Mouse (Mus musculus): ENCODE measurements at regions not wholly inside any gene's neighbourhood (a gene's known extent, or its start where the extent isn't known, plus 50 kb on each side); places are given as distances from the start of the nearest gene placed in this dataset.

DNA sequence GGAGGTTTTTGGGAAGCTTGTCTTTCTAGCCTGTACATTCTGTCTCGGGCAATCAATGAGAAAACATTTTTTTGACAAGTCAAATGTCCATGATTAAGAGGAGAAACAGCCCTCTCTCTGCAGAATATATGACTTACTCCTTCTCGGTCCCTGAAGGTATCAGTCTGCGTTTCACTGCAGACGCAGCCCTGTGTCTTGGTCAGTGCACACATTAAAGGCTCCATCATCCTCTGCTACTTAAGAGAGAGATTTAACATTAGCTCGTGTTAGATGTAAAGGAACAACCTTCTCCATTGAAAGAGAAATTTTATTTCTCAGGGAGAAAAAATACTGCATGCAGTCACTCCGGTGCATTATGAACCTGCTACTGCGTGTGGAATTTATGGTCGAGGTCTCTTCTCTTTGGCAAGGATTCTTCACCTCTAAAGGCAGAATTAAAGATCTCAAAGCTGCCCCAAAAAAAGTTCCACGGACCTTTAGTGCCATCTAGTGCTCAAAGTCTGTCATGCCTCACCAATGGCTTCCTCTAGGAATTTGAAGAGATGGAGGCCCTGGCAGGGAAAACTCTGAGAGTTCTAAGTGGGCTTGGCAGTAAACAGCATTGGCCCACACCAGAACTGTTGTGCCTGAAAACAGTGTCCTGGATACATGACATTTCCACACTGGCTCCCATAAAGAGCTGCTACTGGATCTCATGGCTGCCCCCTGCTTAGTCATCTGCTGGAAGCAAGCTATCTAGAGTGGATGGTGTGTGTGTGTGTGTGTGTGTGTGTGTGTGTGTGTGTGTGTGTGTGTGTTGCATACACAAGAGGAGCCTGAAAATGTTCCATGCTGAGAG is 102.3 kb upstream of the Noct start:
- intact Hi-C loops (cut with DNase I), result loop anchor here (5.0 kb wide), 2 partner anchors 215 to 820 kb away; no protein-coding TSS in a partner anchor
- DNase-seq, result peak; percentile 58 to 69

DNA sequence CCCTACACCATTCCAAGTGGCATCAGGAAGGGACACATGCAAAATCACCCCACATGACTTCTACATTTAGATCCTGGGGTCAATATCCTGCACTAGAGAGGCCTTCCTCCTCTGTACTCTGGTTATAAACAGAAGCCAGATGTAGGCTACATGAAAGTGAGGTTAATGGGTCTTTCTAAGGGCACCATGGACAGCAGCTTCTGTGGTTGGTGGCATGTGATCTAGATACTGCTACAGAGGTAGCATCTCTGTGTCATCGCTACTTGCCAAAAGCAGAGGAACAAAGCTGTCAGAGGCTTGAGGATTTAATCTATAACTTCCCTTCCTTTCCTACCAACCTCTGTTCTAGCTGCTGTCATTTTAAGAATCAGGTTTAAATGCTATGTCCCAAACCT is 101.7 kb upstream of the Noct start:
- intact Hi-C loops (cut with DNase I), result loop anchor here (5.0 kb wide), 2 partner anchors 215 to 820 kb away; no protein-coding TSS in a partner anchor
- DNase-seq, result no peak

DNA sequence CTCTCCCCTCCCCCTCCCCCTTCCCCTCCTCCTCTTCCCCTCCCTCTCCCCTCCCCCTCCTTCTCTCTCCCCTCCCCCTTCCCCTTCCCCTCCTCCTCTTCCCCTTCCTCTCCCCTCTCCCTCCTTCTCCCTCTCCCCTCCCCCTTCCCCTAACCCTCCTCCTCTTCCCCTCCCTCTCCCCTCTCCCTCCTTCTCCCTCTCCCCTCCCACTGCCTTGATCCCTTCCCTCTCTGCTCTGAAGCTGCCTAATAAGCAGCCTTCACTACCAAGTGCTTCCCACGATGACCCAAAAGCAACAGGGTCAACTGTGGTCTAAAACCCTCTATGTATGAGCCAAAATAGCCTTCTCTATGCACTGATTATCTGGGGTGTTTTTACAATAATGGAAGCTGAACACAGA is 96.4 kb upstream of the Noct start:
- intact Hi-C loops (cut with DNase I), result no loop called here
- DNase-seq, result no peak

DNA sequence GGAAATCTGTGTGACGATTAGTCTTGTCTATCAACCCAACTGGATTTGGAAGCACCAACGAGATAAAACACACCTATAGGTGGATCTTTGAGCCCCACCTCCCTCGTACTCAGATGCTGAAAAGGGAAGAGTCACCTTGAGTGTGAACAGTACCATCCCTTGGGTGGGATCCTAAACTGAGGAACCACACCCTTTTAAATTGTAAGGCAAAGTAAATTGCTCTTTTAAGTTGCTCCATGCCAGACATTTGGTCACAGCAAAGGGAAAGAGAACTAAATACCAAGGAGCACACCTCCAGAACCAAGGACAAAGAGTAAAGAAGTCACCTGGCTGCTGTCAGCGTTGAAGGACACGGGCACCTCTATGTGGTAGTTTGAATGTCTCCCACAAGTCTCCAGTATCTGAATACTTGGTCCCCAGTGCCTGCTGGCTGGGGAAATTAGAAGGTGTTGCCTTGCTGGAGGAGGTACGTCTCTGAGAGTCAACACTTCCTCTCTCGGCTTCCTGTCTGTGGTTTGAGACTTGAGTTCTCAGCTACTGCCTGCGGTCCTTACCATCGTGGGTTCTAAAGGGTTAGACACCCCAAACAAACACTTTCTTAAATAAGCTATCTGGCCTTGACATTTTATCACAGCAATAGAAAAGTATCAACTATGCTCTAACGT is 95.6 kb upstream of the Noct start:
- intact Hi-C loops (cut with DNase I), result no loop called here
- DNase-seq, result no peak

DNA sequence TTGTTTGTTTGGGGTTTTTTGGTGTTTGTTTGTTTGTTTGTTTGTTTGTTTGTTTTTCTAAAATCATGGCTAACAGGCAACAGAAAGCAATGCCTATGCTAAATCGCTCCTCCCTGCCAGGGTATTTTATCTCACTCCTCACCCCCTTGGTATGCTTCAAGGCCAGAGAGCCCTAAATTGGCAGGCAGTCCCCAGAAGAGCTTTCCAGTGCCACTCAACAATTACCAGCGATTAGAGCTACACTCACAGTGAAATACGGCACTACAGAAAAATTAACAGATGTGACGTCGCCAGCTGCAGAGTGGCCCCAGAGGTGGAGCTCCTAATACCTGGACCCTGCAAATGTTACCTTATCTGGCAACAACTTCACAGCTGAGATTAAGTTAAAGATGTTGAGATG is 93.5 kb upstream of the Noct start:
- intact Hi-C loops (cut with DNase I), result no loop called here
- DNase-seq, result no peak

DNA sequence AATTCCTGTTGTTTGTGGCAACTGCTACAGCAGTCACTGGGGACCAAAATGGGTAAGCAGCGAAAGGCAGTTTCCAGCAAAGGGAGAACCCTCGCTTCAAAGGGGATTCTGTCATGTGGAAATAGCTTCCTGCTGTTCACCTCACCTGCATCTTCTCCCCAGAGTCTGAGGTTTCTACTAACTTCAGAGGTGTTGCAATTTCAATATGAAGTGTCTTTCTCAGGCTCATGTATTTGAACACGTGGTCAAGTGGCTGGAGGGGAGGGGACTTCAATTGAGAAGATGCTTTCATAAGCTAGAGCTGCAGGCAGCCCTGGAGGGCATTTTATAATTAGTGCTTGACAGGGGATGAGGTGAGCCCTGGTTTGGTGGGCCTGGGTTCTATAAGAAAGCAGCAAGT is 92.9 kb upstream of the Noct start:
- DNase-seq, result no peak
- intact Hi-C loops (cut with DNase I), result no loop called here

DNA sequence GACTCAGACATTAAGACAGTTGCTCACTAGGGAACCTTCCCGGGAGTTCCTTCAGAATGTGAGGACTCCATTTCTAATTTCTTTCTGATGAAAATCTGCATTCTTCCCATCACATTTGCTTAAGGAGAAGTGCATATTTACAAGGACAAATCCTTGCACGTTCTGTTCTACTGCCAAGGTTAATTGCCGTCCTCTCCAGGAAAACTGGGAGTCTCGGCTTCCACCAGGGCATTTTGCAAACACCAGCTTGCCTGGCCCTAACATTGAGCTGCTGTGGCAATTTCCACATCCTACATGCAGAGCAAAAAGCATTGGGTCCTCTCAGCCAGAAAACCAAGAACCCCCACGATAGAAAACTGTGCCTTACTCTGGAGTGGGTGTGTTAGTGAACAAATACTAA is 91.5 kb upstream of the Noct start:
- intact Hi-C loops (cut with DNase I), result no loop called here

DNA sequence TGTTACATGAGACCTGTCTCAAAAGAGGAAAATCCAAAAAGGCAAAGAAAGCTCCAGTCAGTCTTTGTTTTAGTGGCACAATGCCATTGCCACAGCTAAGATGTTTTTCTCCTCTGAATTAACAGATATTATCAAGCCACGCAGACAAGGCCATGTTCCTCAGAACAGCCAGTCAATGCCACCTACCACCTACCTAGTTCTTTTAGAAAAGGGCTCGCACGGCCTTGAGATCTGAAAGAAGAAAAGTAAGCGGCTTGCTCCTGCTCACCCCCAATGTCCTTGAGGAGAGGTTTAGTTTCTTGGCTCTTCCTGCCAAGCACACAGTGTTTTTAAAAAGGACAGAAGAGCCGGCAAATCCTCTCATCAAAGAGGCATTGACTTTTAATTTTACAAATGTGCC is 88.7 kb upstream of the Noct start:
- no peak for DNase-seq
- intact Hi-C loops (cut with DNase I), result no loop called here

More for the DNA sequence above, 91.5 kb upstream of the Noct start:
- DNase-seq, result no peak

DNA sequence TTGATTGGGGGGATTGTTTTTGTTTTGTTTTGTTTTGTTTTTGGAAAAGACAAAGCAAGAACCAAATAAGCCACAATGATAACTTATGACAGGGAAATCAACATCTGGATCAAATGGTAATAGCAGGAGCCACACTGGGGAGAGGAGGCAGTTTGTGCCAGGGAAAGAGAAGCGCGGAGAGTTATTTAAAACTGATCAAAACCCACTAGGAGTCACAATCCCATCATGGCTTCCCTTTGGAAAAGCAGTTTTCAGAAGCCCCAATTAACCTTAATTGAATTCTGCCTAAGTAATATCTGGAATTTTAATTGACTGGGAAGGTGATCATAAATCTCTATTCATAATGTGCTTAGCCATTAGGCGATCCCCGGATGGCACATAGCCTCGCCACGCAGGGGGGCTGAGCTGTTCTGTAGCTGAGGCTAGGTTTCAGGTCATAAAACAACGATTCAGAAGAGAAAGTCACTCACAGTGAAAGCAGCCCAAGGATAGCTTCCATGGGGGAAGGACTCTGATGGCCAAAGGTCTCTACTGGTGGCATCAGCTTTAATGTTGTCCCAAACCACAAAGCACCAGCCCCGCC is 86.4 kb upstream of the Noct start:
- DNase-seq, result no peak
- intact Hi-C loops (cut with DNase I), result no loop called here

DNA sequence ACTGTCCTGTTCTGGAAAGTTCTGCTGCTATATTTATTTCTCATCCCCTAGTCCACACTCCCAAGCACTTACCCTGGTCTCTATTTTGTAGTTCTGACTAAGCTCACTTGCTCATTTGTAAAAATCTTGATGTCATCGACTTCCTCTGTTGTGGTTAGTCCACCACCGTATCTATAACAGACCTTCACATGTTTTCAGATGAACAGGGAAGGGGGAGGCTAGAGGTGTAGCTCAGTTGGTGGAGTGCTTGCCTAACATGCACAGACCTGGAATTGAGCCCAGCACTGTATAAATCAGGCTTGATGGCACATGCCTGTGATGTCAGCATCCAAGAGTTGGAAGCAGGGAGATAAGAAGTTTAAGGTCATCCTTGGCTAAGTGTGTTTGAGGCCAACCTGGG is 78.3 kb upstream of the Noct start:
- DNase-seq, result no peak
- intact Hi-C loops (cut with DNase I), result no loop called here

DNA sequence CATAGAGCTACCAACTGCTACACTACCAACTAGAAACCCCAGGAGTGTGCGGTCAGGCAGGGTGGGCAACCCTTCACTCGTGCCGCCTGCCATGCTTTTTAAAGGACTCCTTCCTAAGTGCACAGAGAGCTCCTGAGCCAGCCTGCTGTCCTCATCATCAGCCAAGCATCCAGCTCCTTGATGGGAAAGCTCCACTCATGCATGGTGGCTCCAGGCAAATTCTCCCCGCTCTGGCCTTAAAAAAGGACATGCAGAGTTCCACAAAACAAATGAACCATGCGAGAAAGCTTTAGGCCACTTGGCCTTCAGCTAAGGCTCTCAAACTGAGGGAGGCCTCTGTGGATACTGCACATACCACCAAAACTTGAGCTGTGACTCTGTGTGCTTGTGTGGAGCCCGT is 74.2 kb upstream of the Noct start:
- no peak for DNase-seq
- intact Hi-C loops (cut with DNase I), result no loop called here

DNA sequence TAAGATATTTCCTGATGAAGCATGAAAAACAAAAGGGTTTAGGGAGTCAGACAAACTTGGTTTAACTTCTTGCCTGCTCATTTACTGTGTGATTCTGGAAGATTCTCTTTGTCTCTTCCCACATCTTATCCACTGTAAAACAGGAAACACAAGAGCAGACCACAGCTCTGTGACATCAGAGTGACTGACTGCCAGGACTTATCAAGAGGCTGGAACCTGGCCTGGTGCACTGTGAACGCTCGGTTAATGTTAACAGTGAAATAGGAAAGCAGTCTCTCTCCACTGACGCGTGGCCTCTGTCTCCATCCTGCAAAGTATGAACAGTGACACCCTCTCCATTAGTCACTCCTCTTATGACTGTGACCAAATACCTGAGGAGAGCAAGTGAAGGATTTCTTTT is 73.1 kb upstream of the Noct start:
- DNase-seq, result peak in 1 of 2 experiments; percentile 23
- intact Hi-C loops (cut with DNase I), result no loop called here

DNA sequence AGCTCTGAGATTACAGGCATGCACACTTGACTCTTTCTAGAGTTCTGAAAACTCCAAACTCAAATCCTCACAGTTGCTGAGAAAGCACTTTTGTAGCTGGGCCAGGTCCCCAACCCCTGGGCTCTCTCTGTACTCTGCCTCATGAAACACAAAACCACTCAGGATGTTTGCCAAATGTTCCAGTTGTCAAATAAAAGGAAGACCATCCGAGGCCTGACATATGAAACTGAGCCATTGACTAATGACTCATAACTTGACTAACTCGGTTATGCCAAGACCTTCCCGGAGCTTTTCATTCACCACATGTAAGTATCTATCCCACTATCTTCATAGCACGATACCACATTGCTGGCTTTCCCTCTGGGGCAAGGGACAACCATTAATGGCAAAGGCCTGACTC is 68.6 kb upstream of the Noct start:
- DNase-seq, result no peak
- intact Hi-C loops (cut with DNase I), result loop anchor here (2.0 kb wide), 1 partner anchor 15 kb away; no protein-coding TSS in a partner anchor

DNA sequence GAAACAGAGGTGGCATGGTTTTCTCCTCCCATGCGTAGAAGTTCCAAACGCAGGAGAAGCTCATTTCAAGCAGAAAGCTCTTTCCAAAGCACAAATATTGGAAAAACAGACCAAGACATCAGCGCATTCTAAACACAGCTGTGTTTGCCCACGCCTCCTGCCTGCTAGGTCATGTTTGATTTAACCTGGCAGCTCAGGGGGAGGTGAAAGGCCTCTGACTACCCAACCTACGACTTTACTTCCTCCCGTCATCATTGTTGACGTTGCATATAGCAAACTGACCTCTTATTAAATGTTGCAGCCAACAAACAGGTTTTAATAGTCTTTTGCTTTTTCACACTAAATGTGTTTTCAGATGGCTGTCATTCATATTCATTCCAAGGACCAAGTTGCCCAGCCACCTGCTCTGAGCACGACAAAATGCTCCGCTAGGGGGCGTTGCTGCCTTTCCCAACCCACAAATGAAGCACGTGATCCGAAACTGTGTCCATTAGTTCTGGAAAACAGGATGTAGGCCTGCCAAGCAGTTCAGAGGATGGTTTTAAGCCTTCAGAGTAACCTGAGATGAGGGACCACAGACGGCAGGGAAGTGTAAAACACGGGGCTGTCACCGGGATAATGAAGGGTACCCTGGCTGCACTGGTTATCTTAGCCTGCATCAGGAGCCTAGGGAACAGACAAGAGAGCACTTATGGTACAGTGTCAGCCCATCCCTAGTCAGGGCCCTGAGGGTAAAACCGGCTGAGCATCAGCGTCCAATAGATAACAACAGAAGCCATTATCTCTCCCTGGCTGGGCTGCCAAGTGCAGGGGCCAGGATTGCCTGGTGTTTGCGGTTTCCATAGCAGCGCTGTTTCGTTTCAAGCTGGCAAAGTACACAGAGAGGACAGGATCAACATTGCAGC is 67.6 kb upstream of the Noct start:
- intact Hi-C loops (cut with DNase I), result loop anchor here (2.0 kb wide), 1 partner anchor 14 kb away; no protein-coding TSS in a partner anchor
- peak; percentile 69 to 71 for DNase-seq

DNA sequence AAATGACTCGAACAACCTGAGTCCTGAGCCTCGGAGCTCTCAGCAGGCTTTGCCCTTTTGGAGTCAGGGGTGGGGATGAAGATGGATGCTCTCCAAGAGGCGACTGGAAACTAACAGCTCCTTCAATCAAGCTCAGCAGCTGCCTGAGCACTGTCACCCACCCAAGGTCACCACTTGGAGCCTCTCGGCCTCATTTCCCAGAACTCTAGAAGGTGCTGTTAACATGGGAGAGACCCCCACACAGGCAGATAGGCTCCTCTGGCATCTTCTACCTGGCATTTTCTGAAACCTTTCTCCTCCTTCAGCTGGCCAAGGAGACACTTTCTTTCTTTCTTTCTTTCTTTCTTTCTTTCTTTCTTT is 67.0 kb upstream of the Noct start:
- no peak for DNase-seq
- intact Hi-C loops (cut with DNase I), result loop anchor here (2.0 kb wide), 1 partner anchor 14 kb away; no protein-coding TSS in a partner anchor

DNA sequence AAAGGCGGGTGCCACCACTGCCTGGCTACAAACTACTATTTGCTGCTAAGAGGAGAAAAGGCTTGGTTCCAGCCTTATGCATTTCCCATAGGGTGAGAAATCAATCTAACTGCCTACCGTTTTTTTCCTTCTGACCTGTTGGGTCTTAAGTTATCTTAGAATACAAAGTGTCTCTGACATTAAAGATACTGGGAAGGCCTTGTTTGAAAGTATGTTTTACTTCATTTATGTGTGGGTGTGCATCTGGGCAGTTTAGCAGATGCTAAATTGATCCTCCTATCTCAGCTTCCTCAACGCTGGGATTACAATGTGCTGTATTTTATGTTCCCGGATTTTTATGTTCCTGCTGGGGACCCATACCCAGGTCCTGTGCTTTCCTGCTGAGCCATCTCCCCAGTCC is 65.8 kb upstream of the Noct start:
- intact Hi-C loops (cut with DNase I), result no loop called here
- DNase-seq, result no peak

DNA sequence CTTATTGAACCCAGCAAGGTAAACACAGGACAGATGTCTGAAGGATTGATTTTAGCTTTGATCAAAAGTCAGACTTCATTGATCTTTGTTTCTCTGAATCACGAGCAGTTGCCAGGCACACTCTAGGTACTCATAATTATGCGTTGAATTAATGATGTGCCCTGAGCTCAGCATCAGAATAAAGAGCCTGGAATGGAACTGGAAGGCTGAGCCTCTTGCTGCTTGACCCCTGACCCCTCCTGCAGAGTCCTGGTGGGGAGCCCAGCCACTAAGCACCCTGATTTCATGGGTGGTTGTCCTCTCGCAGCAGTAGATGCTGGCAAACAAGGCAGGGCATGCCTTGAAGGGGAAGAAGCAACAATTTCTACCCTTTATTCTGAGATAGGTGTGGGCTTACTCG is 64.9 kb upstream of the Noct start:
- DNase-seq, result no peak
- intact Hi-C loops (cut with DNase I), result no loop called here

DNA sequence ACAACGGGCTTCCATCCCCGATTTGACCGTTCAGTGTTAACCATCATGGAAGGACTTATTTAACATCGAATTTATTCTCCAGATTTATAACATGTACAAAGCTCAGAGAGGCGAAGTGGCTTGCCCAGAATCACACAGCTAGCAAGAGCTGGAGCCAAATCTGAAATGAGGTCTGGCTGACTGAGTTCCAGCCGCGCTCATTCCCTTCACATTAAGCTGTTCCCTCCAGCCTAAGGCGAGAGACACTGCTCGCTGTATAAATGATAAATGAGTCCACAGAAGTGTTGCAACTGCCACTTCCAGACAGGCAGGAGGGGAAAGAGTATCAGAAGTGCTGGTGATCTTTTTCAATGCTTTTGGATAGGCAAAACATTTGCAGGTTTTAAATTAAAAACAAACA is 64.4 kb upstream of the Noct start:
- intact Hi-C loops (cut with DNase I), result no loop called here
- DNase-seq, result no peak

DNA sequence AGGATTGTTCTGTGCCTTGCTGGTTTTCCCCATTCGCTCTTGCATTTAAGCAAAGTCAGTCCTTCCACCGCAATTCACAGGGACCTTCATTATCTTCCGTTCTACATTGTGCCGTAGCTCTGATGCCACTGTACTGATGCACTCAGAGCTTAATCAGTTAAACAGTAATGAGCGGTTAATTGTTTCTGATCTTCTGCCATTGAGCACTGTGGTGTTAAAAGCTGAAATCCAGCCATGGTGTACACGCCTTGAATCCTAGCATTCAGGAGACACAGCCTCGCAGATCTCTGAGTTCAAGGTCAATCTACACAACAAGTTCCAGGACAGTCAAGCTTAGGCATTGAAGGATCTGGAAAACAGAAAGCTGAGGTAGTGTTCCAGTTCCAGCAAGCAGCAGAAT is 63.6 kb upstream of the Noct start:
- intact Hi-C loops (cut with DNase I), result no loop called here
- no peak for DNase-seq

DNA sequence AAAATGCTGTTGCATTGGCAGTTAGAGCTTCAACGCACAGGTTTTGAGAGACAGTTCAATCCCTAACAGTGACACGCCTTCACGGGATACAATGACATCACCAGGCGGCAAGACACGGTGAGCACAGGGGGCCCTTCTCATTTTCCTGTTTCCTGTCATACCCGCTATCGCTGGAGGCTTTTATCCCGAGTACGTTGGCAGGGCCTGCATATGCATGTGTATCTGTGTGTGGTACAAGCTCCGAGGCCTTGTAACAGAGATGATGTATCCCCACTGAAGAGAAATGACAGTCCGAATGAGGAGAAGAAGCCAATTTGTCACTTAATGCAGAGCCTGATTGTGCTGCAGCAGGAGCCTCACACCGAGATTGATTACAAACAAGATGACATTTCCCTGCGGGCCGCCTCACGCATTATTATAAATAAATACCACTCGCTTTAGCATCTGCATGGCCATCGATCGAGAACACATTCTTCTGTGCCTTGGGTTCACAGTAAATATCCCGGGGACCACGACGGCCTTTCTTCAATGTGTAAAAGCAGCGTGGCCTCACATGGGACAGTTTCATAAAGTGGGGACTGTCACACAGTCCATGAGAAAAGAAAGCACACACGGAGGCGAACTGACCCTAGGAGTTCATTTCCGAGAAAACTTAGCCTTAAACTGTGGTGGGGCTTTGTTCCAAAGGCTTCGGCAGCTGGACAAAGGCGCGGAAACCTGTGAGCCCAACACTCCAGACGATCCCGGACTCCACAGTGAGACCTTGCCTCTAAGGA is 54.9 kb upstream of the Noct start:
- intact Hi-C loops (cut with DNase I), result no loop called here

More for the DNA sequence above, 54.9 kb upstream of the Noct start:
- no peak for DNase-seq

All from heart, postnatal 36 days (tissue).